Mouse (Mus musculus): ENCODE data around the gene Prpf6.

Prpf6 gene

GRCm38 (mm10) chr2:181578790-181579618 lies 12.7 kb upstream of the Prpf6 start:
- in situ Hi-C loops (cut with MboI; ENCODE audit: unreplicated experiment in 2 of 2): loop anchor here (5.0 to 25.0 kb wide), 2 partner anchors 57 to 592 kb away; partner anchors contain the start of genes Col20a1 (in 2 of the 2) and Dnajc5 (in 1 of the 2)

GRCm38 (mm10) chr2:181579681-181580080 lies 12.0 kb upstream of the Prpf6 start:
- in situ Hi-C loops (cut with MboI; ENCODE audit: unreplicated experiment in 2 of 2): loop anchor here (5.0 to 25.0 kb wide), 4 partner anchors 57 to 592 kb away; partner anchors contain the start of genes Col20a1 (in 2 of the 2), Dnajc5 (in 2 of the 2) and Ppdpf (in 2 of the 2)

- in situ Hi-C loops (cut with MboI; ENCODE audit: unreplicated experiment in 2 of 2): loop anchor here (5.0 to 25.0 kb wide), 4 partner anchors 58 to 593 kb away; partner anchors contain the start of genes Col20a1 (in 2 of the 2), Ppdpf (in 2 of the 2) and Dnajc5 (in 1 of the 2)
Observed at GRCm38 (mm10) chr2:181580131-181580772, 11.4 kb upstream of the Prpf6 start.

GRCm38 (mm10) chr2:181581016-181581401 lies 10.7 kb upstream of the Prpf6 start:
- in situ Hi-C loops (cut with MboI; ENCODE audit: unreplicated experiment in 2 of 2): loop anchor here (5.0 to 25.0 kb wide), 4 partner anchors 59 to 594 kb away; partner anchors contain the start of genes Col20a1 (in 2 of the 2), Ppdpf (in 2 of the 2) and Dnajc5 (in 1 of the 2)

GRCm38 (mm10) chr2:181581402-181582120 lies 10.1 kb upstream of the Prpf6 start:
- in situ Hi-C loops (cut with MboI; ENCODE audit: unreplicated experiment in 2 of 2): loop anchor here (5.0 to 25.0 kb wide), 4 partner anchors 59 to 594 kb away; partner anchors contain the start of genes Col20a1 (in 2 of the 2), Ppdpf (in 2 of the 2) and Dnajc5 (in 1 of the 2)

- in situ Hi-C loops (cut with MboI; ENCODE audit: unreplicated experiment in 2 of 2): loop anchor here (5.0 to 25.0 kb wide), 4 partner anchors 60 to 595 kb away; partner anchors contain the start of genes Col20a1 (in 2 of the 2), Ppdpf (in 2 of the 2) and Dnajc5 (in 1 of the 2)
Observed at GRCm38 (mm10) chr2:181582358-181582757, 9.3 kb upstream of the Prpf6 start.

GRCm38 (mm10) chr2:181582939-181583338 lies 8.7 kb upstream of the Prpf6 start:
- in situ Hi-C loops (cut with MboI; ENCODE audit: unreplicated experiment in 2 of 2): loop anchor here (5.0 to 25.0 kb wide), 4 partner anchors 61 to 596 kb away; partner anchors contain the start of genes Col20a1 (in 2 of the 2), Ppdpf (in 2 of the 2) and Dnajc5 (in 1 of the 2)

- in situ Hi-C loops (cut with MboI; ENCODE audit: unreplicated experiment in 2 of 2): loop anchor here (5.0 to 25.0 kb wide), 4 partner anchors 61 to 596 kb away; partner anchors contain the start of genes Col20a1 (in 2 of the 2), Ppdpf (in 2 of the 2) and Dnajc5 (in 1 of the 2)
Observed at GRCm38 (mm10) chr2:181583460-181584257, 8.0 kb upstream of the Prpf6 start.

- in situ Hi-C loops (cut with MboI; ENCODE audit: unreplicated experiment in 2 of 2): loop anchor here (5.0 to 25.0 kb wide), 4 partner anchors 62 to 597 kb away; partner anchors contain the start of genes Col20a1 (in 2 of the 2), Ppdpf (in 2 of the 2) and Dnajc5 (in 1 of the 2)
Observed at GRCm38 (mm10) chr2:181584411-181584942, 7.2 kb upstream of the Prpf6 start, which contains the start of gene Uckl1. Gene Uckl1 (minus strand): TSS chr2:181584892.

GRCm38 (mm10) chr2:181585506-181585905 lies 6.2 kb upstream of the Prpf6 start:
- in situ Hi-C loops (cut with MboI; ENCODE audit: unreplicated experiment in 2 of 2): loop anchor here (10.0 to 25.0 kb wide), 2 partner anchors 401 to 598 kb away; partner anchors contain the start of genes Col20a1 (in 2 of the 2) and Ppdpf (in 2 of the 2)

- in situ Hi-C loops (cut with MboI; ENCODE audit: unreplicated experiment in 2 of 2): loop anchor here (10.0 to 25.0 kb wide), 2 partner anchors 401 to 599 kb away; partner anchors contain the start of genes Col20a1 (in 2 of the 2) and Ppdpf (in 2 of the 2)
Observed at GRCm38 (mm10) chr2:181586124-181586523, 5.5 kb upstream of the Prpf6 start.

- in situ Hi-C loops (cut with MboI; ENCODE audit: unreplicated experiment in 2 of 2): loop anchor here (10.0 to 25.0 kb wide), 2 partner anchors 403 to 600 kb away; partner anchors contain the start of genes Col20a1 (in 2 of the 2) and Ppdpf (in 2 of the 2)
Observed at GRCm38 (mm10) chr2:181587796-181588195, 3.9 kb upstream of the Prpf6 start.

- in situ Hi-C loops (cut with MboI; ENCODE audit: unreplicated experiment in 2 of 2): loop anchor here (10.0 to 25.0 kb wide), 2 partner anchors 404 to 601 kb away; partner anchors contain the start of genes Col20a1 (in 2 of the 2) and Ppdpf (in 2 of the 2)
Observed at GRCm38 (mm10) chr2:181588229-181588780, 3.4 kb upstream of the Prpf6 start.

- in situ Hi-C loops (cut with MboI; ENCODE audit: unreplicated experiment in 2 of 2): loop anchor here (10.0 to 25.0 kb wide), 2 partner anchors 404 to 602 kb away; partner anchors contain the start of genes Col20a1 (in 2 of the 2) and Ppdpf (in 2 of the 2)
Observed at GRCm38 (mm10) chr2:181589011-181589731, 2.5 kb upstream of the Prpf6 start.

GRCm38 (mm10) chr2:181589732-181590105 lies 1.9 kb upstream of the Prpf6 start:
- in situ Hi-C loops (cut with MboI; ENCODE audit: unreplicated experiment in 2 of 2): loop anchor here (5.0 to 25.0 kb wide), 3 partner anchors 197 to 602 kb away; partner anchors contain the start of genes Col20a1 (in 2 of the 2) and Ppdpf (in 2 of the 2)

GRCm38 (mm10) chr2:181590471-181590870 lies 1.2 kb upstream of the Prpf6 start:
- in situ Hi-C loops (cut with MboI; ENCODE audit: unreplicated experiment in 2 of 2): loop anchor here (5.0 to 25.0 kb wide), 2 partner anchors 198 to 603 kb away; partner anchors contain the start of gene Col20a1 (in 2 of the 2)

Measured in v-Abl transformed pro-B cells (cell line).